Mouse (Mus musculus): Measurements from ENCODE around the gene Olfr639. TPM values are rescaled to one million over a fixed set of nuclear protein-coding genes. Genes with fewer than 3 reads are reported as not detected.
"Not testable (repeated sequence)": the region's sequence is repeated elsewhere in the genome, so short reads cannot be mapped to it uniquely, and the experiment has no call there.

The Olfr639 gene
- not detected for polyA plus RNA-seq (2017; shearing (Covaris generic))

DNA sequence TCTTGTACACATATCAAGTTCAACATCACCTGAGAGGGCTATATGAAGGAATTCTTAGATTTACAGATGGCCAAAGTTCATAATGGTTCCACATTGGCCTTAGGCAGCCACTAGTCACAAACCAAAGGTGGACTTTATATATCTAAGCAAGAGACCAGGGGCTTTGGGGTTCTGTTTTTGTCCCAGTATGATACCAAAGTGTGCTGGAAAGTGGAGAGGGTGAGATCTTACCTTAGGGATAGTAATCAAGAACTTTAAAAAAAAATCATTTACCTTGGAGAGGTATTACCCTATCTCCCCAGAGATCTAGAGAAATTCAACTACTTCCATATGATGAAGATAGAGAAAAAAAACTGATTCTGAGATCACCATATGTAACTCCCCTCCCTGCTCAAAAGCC is at the start of gene Olfr639:
Olfr639 (minus strand) TSS at position 101 of the 400 bp plus-strand sequence.
- ATAC-seq = no peak

DNA sequence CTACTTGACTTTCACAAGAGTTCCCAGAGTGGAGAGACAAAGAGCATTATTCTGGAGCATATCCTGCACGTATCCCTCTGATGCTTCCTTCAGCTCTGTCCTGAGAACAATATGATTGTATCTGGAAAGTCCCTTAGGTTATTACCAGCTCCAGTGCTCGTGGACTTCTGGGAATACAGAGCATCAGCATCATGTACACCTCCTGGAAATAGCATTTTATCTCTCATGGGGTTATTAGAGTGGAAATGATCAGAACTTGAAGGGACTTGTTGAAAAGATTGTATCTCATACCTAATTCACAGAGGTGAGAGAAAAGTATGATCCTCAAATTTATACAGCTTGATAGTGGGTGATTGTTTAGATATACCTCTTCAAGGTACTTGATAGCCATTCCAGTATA is 44.2 kb upstream of the Olfr639 start, which contains the start of gene 4930516K23Rik:
4930516K23Rik (minus strand) TSS at position 101 of the 400 bp plus-strand sequence.
- ATAC-seq = no peak

DNA sequence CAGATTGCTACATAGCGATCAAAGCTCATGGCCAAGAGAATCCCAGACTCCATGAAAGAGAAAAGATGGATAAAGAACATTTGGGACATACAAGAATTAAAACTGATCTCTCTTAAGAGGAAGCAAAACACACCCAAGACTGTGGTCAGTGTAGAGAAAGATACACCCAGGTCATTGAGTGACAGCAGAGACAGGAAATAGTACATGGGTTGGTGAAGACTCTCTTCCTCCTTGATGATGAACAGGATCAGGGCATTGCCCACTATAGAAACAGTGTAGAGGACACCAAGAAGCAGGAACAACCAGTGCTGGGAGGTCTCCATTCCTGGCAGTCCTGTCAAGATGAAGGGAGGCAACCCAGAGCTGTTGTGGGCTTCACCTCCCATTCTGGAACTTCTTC is 42.1 kb upstream of the Olfr639 start:
- ATAC-seq = no peak

DNA sequence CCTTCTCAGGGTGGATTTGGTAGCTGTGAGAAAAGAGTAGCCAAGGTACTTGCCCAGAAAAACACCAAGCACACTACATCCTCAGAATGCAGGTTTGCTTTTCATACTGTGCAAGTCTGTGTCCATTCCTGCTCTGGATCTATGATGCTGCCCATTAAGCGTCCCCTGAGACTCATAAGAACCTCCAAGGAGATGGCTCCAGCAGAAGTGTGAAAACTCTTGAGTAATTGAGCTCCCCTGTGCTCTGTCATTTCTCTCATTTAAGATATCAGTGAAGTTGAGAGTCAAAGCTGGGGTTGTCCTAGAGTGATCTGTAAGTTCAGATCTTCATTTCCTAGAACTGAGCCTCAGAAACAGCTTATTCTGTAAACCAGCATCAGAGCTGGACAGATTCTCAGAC is 35.5 kb upstream of the Olfr639 start, which contains the start of gene Olfr642:
Olfr642 (minus strand) TSS at position 101 of the 400 bp plus-strand sequence.
- ATAC-seq = no peak

DNA sequence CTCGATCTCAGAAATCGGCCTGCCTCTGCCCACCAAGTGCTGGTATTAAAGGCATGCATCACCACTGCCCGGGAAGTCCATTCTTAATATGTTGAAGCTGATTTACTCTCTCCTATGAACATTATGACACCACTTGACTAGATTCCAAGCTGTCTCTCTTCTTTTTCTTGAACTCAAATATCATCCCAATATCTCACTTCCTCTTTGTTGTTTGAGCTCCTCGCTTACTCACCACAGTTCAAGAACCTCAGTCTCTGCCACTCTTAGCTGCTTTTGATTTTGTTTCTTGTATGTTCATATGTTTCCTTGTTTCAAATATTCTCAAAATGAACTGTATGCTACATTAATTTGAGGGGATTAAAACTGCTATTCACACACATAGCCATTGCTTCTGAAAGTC is 33.6 kb upstream of the Olfr639 start:
- no peak for ATAC-seq

DNA sequence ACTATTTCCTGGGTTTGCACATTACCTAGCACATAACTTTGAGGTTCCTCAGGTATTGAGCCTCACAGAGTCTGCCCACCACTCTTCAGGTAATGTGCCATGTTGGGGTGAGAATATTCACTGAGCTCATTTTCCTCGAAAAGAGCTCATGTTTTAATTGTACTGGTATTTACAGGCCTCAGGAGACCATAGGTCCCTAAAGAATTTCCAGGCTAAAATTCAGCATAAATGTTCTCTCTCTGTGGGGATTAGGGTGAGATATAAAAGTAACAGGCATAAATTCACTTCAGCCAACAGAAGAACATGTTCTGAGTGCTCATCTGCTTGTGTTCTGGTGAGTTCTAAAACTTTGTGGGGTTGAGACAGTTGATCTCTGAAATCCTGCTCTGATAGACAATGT is 18.0 kb upstream of the Olfr639 start, which contains the start of gene Olfr641:
Olfr641 (plus strand) TSS at position 301 of the 400 bp plus-strand sequence.
- ATAC-seq = no peak

DNA sequence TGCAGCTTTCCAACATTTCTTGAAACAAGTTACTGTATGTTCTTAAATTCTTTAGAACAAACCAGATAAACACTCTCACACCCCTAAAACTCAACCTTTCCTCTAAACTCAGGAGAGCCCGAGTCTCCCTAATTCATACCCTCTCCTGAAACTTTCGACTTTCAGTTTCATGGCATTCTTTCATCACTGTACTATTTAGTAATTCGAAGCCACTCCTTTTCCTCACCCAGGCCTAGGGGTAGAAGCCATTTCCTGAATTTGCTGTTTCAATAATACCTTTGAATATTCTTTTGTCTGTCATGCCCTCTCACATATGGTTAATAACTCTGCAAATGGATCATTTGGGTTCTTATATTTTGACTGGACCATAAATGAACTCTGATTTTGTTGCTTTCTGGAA is 9.9 kb upstream of the Olfr639 start:
- ATAC-seq = no peak

DNA sequence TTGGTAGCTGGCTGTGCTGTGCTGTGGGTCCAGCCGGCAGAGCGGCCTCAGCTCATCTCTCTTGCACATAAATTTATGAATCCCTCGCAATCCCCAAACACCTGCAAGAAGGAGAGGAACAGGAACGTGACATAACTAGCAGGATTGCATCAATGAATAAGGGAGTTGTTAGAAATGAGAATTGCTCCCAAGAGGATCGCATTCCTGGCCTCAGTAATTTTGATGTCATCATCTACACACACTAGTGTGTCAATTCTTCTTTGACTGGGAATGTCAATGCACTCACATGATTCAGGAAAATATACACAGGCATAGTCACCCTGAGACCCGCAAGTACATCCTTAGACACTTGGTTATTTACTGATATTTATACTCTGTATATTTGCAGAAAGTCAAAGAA is 8.4 kb upstream of the Olfr639 start, which contains the start of gene Olfr640:
Olfr640 (minus strand) TSS at position 101 of the 400 bp plus-strand sequence.
- ATAC-seq = no peak

DNA sequence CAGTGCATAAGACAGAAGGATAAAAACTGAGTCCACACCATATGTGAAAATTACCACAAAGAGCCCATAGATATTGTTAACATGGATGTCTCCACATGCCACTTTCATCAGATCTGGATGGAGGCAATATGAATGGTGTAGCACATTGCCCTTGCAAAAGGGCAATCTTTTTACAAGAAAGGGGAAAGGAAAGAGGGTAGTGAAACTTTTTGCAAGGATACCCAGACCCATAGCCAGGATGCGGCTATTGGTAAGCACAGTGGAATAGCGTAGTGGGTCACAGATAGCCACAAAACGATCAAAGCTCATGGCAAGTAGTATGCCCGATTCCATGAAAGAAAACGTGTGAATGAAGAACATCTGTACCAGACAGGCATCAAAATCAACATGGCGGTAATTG is 4.5 kb upstream of the Olfr639 start:
- no peak for ATAC-seq

DNA sequence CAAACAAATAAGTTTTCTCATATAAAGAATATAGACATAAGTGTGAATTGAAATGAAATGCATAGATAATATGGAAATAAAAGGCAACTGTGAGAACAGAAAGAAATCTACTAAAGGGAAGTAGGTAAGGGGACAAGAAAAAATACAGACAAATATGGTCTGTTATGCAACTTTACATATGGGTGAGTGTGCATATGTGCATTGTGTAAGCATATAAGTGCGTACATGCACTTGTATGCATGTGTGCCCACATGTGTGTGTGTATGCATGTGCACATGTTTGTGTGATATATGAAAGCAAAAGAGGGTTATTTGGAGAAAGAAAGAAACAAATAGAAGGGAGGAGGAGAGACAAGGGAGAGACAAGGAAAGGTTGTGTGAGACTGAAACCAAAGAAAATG is 1.9 kb upstream of the Olfr639 start:
- no peak for ATAC-seq

DNA sequence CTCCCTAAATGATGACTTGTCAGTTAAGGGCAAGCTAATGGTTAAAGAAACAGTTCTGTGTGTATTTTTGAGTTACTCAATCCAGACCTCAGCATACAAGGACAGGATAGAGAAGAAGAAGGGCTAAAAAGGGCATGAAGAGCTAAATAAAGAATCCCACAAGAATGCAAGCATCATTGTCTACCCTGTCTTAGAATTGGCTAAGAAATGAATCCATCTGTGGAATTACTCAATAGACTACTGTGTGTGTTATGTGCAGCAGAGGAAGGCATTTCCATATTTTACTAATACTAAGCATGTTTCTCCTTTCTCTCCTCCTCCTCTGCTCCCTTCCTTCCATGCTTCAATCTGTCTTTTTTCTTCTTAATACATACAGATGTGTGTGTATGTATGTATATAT is 18.0 kb downstream of the Olfr639 start:
- ATAC-seq = no peak

DNA sequence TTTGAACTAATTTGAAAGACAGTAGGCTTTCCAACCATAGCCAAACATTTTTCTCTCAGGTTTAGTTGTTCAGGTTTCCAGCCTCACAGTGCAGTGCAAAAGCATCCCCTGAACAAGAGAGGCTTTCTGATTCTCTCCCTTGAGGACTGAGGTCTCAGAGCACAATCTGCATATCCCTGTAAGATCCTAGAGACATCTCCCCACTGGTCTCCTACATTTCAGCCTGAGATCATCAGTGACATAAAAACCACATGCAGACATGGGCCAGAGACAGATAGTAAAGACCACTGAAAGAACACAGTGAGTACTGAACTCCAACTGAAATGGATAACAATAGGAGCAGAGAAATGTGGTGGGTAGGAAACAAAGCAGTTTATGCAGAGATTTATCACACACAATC is 18.7 kb downstream of the Olfr639 start, which contains the start of gene Olfr638:
Olfr638 (plus strand) TSS at position 301 of the 400 bp plus-strand sequence.
- no peak for ATAC-seq

DNA sequence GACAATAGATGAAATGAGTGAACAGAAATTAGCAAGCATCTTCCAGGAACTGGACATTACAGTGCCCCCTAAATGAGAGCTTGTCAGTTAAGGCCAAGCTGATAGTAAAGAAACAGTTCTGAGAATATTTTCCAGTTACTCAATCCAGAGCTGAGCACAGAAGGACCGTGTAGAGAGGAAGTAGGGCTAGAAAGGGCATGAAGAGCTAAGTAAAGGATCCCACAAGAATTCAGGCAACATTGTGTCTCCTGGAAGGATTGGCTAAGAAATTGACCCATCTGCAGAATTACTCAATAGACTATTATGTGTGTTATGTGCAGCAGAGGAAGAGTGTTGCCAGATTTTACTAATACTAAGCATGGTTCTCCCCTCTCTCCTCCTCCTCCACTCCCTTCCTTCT is 45.3 kb downstream of the Olfr639 start:
- ATAC-seq = no peak

DNA sequence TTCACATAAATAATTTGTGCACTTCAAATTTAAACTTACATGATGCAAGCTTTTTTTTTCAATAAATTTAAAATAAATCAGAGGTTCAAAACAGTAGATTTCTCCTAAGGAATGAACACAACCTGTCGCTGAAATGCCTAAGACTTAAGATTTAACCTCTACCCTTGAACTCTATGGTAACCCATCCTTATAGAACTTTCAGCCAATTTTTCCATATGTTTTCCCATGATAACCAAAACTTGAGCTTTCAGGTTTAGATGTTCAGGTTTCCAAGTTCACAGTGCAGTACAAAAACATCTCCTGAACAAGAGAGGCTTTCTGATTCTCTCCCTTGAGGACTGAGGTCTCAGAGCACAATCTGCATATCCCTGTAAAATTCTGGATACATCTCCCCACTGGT is 46.3 kb downstream of the Olfr639 start, which contains the start of gene Olfr635:
Olfr635 (plus strand) TSS at position 301 of the 400 bp plus-strand sequence.
- no peak for ATAC-seq

DNA sequence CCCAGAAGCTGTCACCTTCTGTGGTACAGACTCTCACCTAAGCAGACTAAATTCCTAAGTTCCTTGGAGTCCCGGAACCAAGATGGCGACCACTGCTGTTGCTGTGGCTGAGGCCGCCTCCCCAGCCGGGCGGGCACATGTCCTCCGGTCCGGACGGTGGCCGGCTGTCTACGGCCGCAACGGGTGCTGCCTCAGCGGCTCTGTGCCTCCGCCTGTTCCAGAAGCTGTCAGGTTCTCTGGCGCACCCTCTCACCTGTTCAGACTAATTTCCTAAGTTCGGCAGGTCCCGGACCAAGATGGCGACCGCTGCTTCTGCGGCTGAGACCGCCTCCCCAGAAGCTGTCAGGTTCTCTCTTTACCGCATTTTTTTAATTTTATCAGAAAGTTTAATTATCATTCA is 50.2 kb downstream of the Olfr639 start:
- not testable (repeated sequence) for ATAC-seq

Other genes with a start within 250 kb of the Olfr639 start
- gene Olfr69, start 245.7 kb downstream of the Olfr639 start, polyA plus RNA-seq (2017; shearing (Covaris generic)) = under 1 TPM in 1 of 3 experiments, not detected in 2; 0.12 TPM
- not detected for gene Olfr68, start 237.6 kb downstream of the Olfr639 start, polyA plus RNA-seq (2017; shearing (Covaris generic))
- gene Olfr67, start 225.5 kb downstream of the Olfr639 start, polyA plus RNA-seq (2017; shearing (Covaris generic)) = not detected
- 1 to 10 TPM; 2.9 to 8.6 (median 3.0) TPM for gene Hbb-bt, start 203.3 kb downstream of the Olfr639 start, polyA plus RNA-seq (2017; shearing (Covaris generic))
- 10 to 100 TPM in 2 of 3 experiments, 1 to 10 TPM in 1; 9.8 to 22.5 (median 18.1) TPM for gene Hbb-bs, start 189.2 kb downstream of the Olfr639 start, polyA plus RNA-seq (2017; shearing (Covaris generic))
- gene Hbb-bh2, start 176.8 kb downstream of the Olfr639 start, polyA plus RNA-seq (2017; shearing (Covaris generic)) = not detected
- not detected for gene Hbb-bh1, start 174.1 kb downstream of the Olfr639 start, polyA plus RNA-seq (2017; shearing (Covaris generic))
- gene Hbb-y, start 164.1 kb downstream of the Olfr639 start, polyA plus RNA-seq (2017; shearing (Covaris generic)) = not detected
- gene Olfr66, start 131.1 kb downstream of the Olfr639 start, polyA plus RNA-seq (2017; shearing (Covaris generic)) = not detected
- not detected for gene Olfr64, start 122.8 kb downstream of the Olfr639 start, polyA plus RNA-seq (2017; shearing (Covaris generic))
- not detected for gene Olfr65, start 113.8 kb downstream of the Olfr639 start, polyA plus RNA-seq (2017; shearing (Covaris generic))
- not detected for gene Olfr631, start 88.5 kb downstream of the Olfr639 start, polyA plus RNA-seq (2017; shearing (Covaris generic))
- gene Olfr632, start 83.0 kb downstream of the Olfr639 start, polyA plus RNA-seq (2017; shearing (Covaris generic)) = not detected
- not detected for gene Olfr633, start 72.9 kb downstream of the Olfr639 start, polyA plus RNA-seq (2017; shearing (Covaris generic))
- under 1 TPM in 1 of 3 experiments, not detected in 2; 0.07 TPM for gene Olfr635, start 46.2 kb downstream of the Olfr639 start, polyA plus RNA-seq (2017; shearing (Covaris generic))
- gene Olfr638, start 18.6 kb downstream of the Olfr639 start, polyA plus RNA-seq (2017; shearing (Covaris generic)) = not detected
- gene Olfr640, start 8.3 kb upstream of the Olfr639 start, polyA plus RNA-seq (2017; shearing (Covaris generic)) = not detected
- gene Olfr641, start 18.1 kb upstream of the Olfr639 start, polyA plus RNA-seq (2017; shearing (Covaris generic)) = not detected
- gene Olfr642, start 35.4 kb upstream of the Olfr639 start, polyA plus RNA-seq (2017; shearing (Covaris generic)) = not detected
- gene 4930516K23Rik, start 44.1 kb upstream of the Olfr639 start, polyA plus RNA-seq (2017; shearing (Covaris generic)) = not detected
- not detected for gene Olfr644, start 54.6 kb upstream of the Olfr639 start, polyA plus RNA-seq (2017; shearing (Covaris generic))
- not detected for gene Olfr645, start 68.2 kb upstream of the Olfr639 start, polyA plus RNA-seq (2017; shearing (Covaris generic))
- gene Olfr646, start 87.6 kb upstream of the Olfr639 start, polyA plus RNA-seq (2017; shearing (Covaris generic)) = not detected
- gene Ubqln5, start 112.5 kb upstream of the Olfr639 start, polyA plus RNA-seq (2017; shearing (Covaris generic)) = not detected
- not detected for gene Olfr643, start 120.1 kb upstream of the Olfr639 start, polyA plus RNA-seq (2017; shearing (Covaris generic))
- gene Ubqln3, start 126.0 kb upstream of the Olfr639 start, polyA plus RNA-seq (2017; shearing (Covaris generic)) = not detected
- not detected for gene Ubqlnl, start 133.3 kb upstream of the Olfr639 start, polyA plus RNA-seq (2017; shearing (Covaris generic))
- not detected for gene Olfm5, start 147.5 kb upstream of the Olfr639 start, polyA plus RNA-seq (2017; shearing (Covaris generic))
- under 1 TPM; 0.20 to 0.50 (median 0.25) TPM for gene Olfr648, start 166.1 kb upstream of the Olfr639 start, polyA plus RNA-seq (2017; shearing (Covaris generic))
- gene Olfr649, start 178.7 kb upstream of the Olfr639 start, polyA plus RNA-seq (2017; shearing (Covaris generic)) = not detected
- 1 to 10 TPM in 2 of 3 experiments, not detected in 1; 1.4 to 2.2 TPM for gene Trim6, start 201.5 kb upstream of the Olfr639 start, polyA plus RNA-seq (2017; shearing (Covaris generic))
- gene Trim34a, start 227.2 kb upstream of the Olfr639 start, polyA plus RNA-seq (2017; shearing (Covaris generic)) = 10 to 100 TPM; 50.1 to 60.0 (median 60.0) TPM

All from inflammation-experienced regulatory T-cells, adult 6 months (primary cell).